Mouse (Mus musculus) embryonic fibroblast, embryonic 13.5 days (primary cell): Measurements from ENCODE around the gene Scrt2.

Source experiments
- CTCF ChIP-seq: IDR thresholded peaks from 2 replicates; pipeline ENCODE4 v1.5.1; 2011; ENCODE audit warnings: mild to moderate bottlenecking, control low read depth, low read length, moderate library complexity, borderline replicate concordance; ENCODE audit not compliant: insufficient read depth
- POLR2A ChIP-seq: IDR thresholded peaks from 2 replicates; pipeline ENCODE4 v1.6.1; 2011; ENCODE audit warnings: low read depth, mild to moderate bottlenecking, control low read depth, low read length, moderate library complexity

DNA sequence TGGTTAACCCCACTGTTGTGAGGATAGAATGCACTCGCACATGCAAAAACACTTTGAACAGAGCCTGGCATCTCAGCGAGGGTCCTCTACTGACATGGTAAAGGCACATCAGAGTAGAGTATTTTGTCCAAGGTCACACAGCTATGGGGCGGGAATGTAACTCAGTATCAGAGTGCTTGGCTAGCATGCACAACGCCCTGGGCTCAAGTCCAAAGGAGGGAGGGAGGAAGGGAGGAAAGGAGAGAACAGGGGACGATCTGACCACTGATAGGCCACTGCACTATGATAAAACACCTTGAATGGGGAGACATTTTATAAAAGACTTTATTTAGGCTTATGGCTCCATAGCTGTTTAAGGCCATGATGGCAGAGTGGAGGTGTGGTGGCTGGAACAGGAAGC, 8.3 kb downstream of the Scrt2 start:
- TF ChIP-seq CTCF (no peak), POLR2A (no peak)
